Mouse (Mus musculus): ENCODE data around the gene Zp3.
A peak's percentile ranks its signal among the peaks of the same experiment; 100 is the strongest.

The Zp3 gene

DNA sequence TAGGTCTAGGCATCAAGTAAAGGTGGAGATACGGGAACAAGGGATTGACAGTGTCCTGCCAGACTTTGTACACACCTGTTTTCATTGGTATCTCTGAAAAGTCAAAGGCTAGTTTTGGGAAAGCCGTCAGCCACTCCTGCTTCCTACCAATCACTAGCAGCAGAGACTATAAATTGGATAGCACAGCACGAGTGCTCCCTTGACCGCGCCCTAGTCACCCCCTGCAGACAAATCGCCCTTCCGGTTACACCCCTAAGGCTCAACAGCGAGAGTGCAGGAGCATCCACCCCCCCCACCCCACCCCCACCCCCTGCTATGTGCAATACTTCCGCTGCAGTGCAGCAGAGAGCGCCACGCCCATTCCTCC is 17.8 kb upstream of the Zp3 start:
- no peak for DNase-seq (ENCODE audit: low read depth)

DNA sequence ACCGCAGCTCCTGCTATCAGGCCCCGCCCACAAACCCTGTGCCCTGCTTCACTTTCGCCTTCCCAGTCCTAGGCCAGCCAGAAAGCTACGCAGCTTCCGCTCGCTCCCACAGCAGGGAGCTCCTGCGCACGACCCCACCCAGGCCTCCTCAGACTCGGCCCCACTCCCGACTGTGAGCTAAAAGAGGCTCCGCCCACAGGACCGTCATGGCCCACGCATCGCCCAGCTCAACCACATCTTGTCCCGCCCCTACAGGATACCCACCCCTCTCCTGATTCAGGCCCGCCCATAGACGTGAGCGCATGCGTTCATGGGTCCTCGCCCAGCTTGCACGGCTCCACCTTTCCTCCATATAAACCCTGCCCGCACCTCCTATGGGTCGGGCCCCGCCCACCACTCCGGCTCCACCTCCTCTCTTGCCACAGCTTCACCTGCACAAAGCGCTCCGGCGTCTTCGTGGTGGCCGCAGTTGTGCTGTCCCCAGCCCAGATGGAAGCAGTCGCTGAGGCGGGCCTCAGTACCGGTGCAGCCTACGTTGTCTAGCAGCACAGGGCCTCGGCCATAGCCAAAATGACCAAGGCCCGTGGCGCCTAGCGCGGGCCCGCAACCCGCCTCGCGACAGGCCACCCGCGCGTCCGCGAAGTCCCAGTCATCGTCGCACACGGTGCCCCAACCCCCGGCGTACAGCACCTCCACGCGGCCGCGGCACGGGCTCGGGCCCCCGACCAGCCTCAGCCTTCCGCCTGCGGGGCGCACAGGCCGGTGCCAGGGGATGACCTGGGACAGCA is 17.2 kb upstream of the Zp3 start:
- DNase-seq (ENCODE audit: low read depth), result peak; percentile 98

DNA sequence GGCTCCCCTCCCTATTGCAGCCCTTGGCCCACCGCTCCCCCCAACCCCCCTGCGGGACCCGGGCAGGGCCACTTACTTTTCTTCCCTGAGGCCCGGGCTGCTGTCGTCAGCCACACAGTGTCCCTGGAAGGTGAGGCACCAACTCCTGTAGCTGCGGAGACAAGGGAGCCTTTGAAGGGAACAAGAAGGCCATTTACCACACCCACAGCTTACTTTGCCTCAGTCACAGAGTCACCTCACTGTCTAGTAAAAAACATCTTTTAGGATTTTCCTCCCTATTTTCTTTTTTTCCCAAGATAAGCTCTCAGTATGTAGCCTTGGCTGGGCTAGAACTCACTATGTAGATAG is 16.6 kb upstream of the Zp3 start:
- DNase-seq (ENCODE audit: low read depth), result no peak

DNA sequence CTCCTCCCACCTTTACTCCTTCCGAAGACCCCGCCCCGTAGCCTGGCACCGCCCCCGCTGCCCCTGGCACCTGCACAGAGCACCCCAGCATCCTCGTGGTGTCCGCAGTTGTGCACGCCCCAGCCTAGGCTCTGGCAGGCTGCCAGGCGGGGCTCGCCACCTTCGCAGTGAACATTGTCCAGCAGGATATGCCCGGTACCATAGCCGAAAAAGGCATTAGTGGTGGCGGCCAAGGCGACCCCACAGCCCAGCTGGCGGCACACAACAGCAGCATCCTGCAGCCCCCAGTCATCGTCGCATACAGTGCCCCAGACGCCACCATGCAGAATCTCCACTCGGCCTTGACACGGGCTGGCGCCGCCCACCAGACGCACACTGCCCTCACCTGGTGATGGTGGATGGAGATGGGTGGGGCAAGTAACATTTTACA is 14.4 kb upstream of the Zp3 start:
- no peak for DNase-seq (ENCODE audit: low read depth)

DNA sequence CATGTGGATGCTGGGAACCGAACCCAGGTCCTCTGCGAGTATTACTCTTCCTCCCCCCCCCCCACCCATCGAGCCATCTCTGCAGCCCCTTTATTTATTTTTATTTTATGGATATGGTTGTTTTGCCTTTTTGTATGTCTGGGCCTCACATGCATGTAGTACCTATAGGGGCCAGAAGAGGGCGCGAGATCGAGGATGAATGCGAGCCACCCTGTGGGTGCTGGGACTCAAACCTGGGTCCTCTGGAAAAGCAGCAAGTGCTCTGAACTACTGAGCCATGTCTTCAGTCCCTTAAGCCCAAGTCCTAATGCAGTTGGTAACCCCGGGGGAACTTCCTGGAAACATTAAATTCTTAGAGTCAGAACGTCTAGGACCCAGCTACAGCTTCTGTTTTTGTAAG is 13.0 kb upstream of the Zp3 start:
- DNase-seq (ENCODE audit: low read depth), result no peak

DNA sequence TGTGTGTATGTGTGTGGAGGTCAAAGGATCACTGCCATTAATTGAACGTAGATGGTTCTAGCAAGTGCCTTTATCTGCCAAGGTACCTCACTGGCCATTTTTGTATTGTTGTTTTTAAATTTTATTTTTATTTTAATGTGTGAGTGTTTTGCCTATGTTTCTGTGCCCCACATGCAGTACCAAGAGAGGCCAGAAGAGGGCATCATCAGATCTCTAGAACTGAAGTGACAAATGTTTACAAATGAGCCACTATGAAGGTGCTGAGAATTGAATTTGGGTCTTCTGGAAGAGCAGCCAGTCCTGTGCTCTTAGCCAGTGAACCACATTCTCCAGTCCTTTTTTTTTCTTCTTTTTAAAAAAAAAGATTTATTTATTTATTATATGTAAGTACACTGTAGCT is 11.1 kb upstream of the Zp3 start:
- DNase-seq (ENCODE audit: low read depth), result peak; percentile 60

DNA sequence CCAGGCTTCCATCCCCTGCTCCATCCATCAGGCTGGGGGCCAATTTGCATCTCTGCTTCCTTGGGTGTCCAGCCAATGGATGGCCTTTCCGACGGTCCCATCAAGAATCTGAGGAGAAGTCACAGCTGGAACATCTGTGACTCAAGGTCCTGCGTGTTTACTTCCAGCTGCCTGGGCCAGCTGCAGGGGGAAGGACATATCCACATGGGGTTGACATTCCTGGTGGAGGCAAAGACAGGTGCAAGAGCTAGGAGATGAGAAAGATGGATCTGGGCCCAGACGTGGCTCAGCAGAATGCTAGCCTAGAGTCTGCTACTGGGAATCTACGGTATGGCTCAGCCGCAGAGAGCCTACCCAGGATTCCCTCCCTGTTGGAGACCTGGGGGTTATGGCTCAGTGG is 9.7 kb upstream of the Zp3 start:
- no peak for DNase-seq (ENCODE audit: low read depth)

DNA sequence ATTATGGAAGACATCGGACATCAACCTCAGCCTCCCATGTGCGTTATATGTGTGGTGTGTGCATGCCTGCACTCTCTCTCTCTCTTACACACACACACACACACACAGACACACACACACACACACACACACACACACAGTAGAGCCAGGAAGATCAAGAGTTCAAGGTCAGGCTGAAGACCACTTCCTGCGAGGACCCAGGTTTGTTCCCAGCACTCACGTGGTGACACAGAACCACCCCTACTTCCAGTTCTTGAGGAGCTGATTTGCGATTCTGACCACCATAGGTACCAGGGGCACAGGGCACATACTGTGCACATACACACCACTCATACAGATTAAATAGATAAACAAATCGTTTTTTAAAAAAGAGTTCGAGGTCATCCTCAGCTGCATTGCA is 8.0 kb upstream of the Zp3 start:
- no peak for DNase-seq (ENCODE audit: low read depth)

DNA sequence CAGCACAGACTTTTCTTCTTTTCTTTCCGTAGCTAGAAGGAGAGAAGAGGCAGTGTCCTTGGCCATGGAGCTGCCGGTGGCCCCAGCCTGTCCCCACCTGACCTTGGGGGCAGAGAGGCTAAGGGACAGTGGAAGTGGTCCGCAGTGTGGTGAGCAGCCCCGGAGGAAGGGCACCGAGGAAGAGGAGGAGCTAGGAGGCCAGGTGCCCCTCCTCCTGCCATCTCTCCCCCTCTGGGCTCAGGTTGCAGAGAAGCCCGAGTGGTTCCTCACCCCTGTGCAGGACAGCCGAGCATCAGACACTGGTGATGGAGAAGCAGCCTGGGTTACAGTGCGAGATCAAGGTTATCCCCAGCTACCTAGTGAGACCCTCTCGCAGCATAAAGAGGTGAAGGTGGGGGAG is 5.5 kb upstream of the Zp3 start, which contains the start of gene Ssc4d:
TSS of gene Ssc4d (minus strand) at position 167 of the 400 bp plus-strand sequence.
- no peak for DNase-seq (ENCODE audit: low read depth)

DNA sequence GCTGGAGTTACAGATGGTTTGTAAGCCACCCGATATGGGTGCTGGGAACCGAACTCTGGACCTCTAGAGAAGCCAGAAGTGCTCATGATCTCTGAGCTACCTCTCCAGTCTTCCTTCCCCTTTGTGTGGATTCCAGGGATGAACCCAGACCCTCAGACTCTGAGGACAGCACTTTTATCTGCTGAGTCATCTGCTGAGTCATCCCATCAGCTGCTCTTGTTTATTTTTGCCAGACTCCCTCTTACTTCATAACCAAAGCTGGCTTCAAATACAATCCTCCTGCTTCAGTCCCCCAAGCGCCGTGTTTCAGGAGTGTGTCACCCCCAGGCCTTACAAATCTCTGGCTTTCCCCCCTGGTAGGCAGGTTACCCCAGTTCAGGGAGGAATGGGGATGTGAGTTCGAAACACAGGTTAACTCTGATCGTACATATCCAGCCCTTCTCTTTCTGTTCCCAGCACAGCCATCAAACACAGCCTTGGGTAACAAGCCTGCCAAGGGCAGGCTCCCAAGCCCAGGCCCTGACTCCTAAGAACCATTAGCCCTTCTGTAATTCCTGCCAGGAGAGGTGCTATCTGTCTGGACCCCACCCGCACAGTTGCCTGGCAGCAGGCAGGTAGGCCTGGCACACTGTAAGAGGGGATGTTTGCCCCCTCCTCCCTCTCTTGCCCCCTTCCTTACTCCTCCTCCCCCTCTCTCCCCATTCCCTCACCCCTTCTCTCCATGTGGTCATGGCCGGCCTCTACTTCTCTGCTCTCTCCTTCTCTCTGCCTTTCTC is 3.8 kb upstream of the Zp3 start:
- no peak for DNase-seq (ENCODE audit: low read depth)

DNA sequence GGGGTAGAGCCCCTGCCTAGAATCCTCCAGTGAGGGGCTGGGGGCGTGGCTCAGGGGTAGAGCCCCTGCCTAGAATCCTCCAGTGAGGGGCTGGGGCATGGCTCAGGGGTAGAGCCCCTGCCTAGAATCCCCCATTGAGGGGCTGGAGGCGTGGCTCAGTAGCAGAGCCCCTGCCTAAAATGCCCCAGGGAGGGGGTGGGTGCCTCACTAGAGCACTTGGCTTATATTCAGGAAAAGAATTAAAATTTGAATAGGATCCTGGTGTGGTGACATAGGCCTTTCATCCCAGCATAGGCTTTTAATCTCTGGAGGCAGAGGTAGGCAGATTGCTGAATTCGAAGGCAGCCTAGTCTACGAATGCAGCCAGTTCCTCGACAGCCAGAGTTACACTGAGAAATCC is 518 bp upstream of the Zp3 start:
- no peak for DNase-seq (ENCODE audit: low read depth)

DNA sequence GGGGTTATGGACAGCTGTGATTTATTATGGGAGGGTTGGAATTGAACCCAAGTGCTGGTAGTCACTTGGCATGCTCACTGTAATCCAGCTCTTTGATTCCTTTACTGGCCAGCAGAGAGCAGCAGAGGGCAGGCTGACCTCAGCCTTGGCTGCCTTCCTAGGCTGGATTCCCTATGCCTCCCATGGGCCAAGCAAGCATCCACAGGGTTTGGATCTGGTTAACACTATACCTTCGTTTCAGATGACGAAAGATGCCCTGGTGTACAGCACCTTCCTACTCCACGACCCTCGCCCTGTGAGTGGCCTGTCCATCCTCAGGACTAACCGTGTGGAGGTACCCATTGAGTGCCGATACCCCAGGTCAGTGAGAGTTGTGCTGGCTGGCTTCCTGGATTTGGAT is 2.5 kb downstream of the Zp3 start:
- DNase-seq (ENCODE audit: low read depth), result no peak

DNA sequence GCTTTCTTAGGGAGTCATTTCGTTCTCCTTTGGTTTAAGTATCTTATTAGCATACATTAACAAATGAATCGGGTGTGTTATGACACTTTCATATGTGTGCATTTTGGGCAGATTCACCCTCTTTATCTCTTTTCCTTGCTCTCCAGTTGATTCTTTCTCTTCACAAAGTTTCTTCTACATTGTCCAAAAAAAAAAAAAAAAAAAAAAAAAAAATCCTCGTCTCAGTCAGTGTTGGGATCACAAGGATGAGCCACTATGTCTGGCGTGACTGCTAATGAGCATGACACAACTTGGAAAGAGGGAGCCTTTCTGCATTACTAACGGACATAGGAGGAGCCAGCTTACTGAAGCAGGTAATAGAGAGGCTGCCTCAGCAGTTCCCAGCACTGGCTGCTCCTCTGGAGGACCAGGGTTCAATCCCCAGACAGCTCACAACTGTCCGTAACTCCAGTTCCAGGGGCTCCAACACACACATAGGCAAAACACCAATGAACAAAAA is 4.7 kb downstream of the Zp3 start:
- DNase-seq (ENCODE audit: low read depth), result no peak

DNA sequence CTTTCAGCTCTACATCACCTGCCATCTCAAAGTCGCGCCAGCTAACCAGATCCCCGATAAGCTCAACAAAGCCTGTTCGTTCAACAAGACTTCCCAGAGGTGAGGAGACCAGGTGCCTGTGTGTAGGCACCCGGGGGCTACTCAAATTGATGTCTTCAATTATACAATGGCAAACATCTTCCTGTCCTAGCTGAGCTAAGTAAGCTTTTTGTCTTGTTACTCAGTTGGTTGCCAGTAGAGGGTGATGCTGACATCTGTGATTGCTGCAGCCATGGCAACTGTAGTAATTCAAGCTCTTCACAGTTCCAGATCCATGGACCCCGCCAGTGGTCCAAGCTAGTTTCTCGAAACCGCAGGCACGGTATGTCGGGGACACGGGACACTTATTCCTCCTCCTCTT is 7.3 kb downstream of the Zp3 start:
- no peak for DNase-seq (ENCODE audit: low read depth)

DNA sequence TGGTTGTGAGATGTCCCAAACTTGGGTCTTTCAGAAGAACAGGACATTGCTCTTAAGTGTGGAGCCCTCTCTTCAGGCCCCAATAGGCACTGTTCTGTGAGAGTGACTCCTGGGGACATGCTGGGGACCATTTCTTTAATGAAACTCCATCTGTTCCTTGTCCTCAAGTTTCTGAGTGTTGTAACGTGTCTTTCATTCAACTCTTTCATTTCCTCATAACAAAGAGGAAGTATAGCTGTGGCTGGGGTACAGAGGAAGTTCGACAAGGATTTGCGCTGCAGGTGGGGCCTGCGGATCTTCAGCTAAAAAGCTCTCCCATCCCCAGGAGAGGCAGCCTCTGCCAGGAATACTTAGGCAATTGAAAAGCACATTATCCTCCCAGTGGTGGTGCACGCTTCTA is 10.7 kb downstream of the Zp3 start:
- DNase-seq (ENCODE audit: low read depth), result no peak

DNA sequence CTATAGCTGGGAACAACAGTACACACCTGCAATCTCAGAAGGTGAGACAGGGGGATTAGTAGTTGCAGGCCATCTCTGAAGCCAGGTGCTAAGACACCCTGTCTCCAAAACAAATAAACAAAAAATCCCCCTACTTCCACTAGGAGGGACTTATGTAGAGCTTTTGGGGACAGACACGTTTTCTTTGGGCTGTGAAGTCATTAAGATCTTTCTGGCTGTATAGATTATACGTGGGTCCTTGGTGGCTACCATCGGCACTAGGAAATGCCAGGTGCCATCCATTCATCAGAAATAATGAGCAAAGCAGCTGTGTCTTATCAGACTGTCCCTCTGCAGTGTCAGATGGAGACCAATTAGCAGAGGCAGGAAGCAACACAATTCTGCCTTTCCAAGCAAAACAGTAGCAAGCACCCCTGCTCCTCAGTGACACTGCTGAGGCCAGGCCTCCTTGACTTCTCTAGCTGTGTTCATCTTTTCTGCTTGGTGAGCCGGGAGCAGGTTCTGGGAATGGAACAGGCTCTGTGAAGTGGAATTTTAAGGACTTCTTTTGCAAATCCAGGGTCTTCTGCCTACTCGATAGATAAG is 13.6 kb downstream of the Zp3 start:
- no peak for DNase-seq (ENCODE audit: low read depth)

DNA sequence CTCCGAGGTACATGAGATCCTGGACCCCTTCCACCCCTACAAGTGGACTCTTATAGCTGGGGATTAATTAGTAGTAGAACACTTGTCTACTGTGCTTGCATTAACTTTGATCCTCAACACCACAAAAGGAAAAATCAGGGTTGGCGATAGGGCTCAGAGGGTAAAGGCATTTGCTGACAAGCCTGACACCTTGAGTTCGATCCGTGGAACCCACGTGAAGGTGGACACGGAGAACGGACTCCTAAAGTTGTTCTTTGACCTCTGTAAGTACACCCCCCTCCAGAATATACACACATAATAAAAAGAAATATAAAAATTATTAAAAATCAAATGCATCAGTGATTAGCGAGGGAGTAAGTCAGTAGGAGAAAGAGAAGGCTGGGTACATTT is 14.4 kb downstream of the Zp3 start:
- no peak for DNase-seq (ENCODE audit: low read depth)

DNA sequence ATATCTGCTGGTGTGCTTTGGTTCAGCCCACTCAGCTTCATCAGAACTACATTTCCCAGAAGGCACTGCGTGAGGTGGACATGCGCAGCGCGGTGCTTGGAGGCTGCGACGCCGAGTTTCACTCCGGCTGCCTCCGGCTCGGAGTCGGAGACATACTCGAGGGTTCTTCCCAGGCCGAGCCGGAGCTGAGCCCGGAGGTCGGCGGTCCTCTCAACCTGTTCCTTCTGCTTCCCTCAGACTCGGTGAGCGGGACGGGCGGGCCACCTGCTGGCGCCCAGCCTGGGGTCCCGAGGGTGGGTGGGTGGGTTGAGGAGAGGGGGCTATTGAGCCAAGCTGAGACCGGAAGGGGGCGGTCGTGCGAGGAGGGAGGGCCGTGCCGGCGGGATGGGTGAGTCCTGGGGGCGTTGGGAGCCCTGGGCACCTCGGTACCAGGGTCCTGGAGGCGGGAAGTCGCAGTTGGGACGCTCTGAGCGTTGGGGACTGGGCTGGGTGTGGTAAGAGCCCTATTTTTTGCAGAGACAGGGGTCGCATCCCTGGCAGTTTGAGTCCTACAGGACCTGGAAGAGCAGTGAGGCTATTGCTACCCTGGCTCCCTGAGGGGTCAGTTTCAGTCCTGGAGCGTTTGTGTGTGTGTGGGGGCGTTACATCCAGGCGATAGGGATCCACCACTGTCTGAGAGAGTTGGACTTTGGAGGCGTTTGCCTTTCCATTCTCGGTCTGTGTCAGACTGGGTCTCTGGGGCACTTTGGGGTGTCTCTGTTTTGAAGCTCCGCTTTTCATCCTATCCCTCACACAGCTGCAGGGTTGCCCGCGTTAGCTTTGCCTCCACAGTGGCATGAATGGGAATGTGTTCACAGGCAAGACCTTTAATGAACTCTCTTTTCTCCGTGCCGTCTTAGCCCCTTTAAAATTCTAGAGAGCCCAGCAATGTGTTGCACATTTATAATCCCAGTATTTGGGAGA is 15.1 kb downstream of the Zp3 start, which contains the start of gene Dtx2:
TSS of gene Dtx2 (plus strand) at position 76 of the 963 bp plus-strand sequence.
- DNase-seq (ENCODE audit: low read depth), result peak; percentile 89

DNA sequence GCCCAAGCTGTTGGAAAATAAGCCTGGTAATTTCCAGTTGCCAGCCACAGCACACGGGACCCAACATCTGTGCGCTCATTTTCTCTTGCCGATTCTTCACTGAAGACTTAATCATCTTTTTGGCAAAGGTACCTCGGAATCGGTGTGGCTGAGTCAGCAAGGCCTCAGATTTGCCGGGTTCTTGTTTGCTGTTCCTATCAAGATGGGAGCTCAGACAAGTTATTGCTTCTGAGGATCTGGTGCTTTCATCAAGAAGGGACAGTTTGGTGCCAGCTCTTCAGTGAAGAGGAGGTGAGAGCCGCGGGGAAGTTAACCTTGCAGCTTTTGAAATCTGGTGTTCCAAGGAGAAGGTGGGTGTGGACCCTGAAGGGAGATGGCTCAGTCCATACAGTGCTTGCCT is 16.3 kb downstream of the Zp3 start:
- DNase-seq (ENCODE audit: low read depth), result no peak

DNA sequence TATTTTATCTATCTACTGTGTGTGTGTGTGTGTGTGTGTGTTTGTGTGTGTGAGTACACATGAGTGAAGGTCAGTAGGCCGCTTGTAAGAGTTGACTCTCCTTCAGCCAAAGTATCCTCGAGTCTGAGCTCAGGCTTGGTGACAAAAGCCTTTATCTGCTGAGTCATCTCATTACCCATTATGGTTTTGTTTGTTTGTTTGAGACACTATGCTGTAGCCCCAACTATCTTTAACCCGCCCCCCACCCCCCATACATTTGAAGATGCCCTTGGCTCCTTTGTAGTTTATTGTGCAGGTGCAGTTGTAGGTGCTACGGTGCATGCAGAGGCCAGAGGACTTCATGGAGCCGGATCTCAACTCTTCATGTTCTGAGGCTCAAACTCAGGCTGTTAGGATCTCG is 21.3 kb downstream of the Zp3 start:
- no peak for DNase-seq (ENCODE audit: low read depth)

DNA sequence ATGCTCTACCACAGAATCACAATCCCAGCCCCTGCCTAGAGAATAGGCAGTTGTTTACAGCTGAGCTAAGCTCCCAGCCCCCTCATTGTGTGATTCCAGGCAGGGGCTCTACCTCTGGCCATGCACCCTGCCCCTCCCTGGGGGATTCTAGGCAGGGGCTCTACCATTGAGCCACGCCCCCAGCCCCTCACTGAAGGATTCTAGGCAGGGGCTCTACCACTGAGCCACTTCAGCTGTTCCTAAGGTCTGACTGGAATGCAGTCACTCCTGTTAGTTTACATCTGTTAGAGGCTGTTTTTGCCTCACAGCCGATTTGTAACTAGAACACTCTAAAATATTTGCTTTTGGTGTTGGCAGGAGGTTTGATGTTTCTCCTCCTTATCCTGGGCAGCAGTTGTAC is 22.4 kb downstream of the Zp3 start:
- DNase-seq (ENCODE audit: low read depth), result no peak

DNA sequence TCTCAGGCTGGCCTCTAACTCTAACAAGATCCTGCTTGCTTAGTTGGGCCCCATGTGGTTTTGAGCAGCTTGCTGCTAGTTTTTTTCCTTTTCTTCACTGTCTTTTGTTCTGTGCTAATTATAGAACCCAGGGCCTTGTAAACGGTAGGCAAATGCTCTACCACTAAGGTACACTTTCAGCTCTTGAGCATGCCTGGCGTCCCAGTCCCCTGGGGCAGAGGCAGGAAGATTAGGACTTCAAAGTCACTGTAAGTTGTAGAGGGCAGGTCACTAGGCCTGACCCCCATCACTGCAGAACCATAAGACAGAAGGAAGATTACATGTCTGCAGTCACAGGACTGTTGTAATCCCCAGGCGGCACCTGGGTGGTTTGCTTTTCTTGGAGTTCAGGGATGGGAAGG is 22.9 kb downstream of the Zp3 start:
- no peak for DNase-seq (ENCODE audit: low read depth)

Measured in c-Kit-positive CD71-positive TER-119-negative erythroid progenitor cells, embryonic 14.5 days (primary cell).